Mouse (Mus musculus) CD4-positive, CD25-positive, alpha-beta regulatory T cell, adult 2 months (primary cell): Measurements from ENCODE around the gene Lpcat1.

Source experiments
- DNase-seq: peaks from one replicate; pipeline ENCODE4 v3.0.0-alpha.2; 2012; ENCODE audit warnings: low read depth, low spot score

Lpcat1 gene

GRCm38 (mm10) chr13:73446943-73447342, 20.1 kb upstream of the Lpcat1 start:
- DNase-seq: no peak

DNA sequence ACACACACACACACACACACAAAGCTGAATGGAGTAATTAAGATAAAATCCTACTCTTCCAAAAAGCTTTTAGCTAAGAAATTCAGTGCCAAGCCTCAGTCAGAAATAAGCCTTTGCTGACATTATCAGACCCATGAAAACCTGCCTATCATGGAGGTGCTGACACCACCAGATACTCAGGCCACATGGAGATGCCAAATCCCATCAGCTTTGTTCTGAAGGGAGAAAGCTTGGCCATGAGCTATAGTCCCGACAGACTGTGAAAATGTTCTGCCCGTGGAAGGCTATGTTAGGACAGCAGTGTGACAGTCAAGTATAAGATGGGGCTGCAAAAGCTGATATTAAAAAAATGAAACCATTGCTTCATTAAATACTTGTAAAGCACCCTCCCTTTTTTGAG, 19.5 kb upstream of the Lpcat1 start:
- no peak for DNase-seq

DNA sequence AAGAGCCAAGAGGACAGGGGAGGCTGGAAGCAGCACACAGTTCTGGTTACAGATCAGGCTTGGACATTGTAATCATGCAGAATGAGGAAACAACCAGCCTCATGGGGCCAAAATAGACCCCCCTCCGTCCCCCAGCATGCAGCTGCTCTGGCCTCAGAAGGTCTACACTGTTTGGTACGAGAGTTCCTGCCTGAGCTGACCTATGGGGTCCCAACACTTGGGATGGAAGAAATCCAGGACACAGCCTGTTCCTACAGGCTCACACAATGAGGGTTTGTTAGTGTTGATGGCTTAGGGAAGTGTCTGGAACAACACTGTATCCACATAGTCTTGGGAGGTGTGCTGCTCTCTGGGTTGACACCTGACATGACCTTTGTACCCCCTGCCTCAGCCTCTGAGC, 18.8 kb upstream of the Lpcat1 start:
- DNase-seq: no peak

GRCm38 (mm10) chr13:73448723-73449122, 18.3 kb upstream of the Lpcat1 start:
- DNase-seq: no peak

- no peak for DNase-seq
Measured at GRCm38 (mm10) chr13:73453503-73454217, 13.3 kb upstream of the Lpcat1 start.

GRCm38 (mm10) chr13:73455328-73455727, 11.7 kb upstream of the Lpcat1 start:
- DNase-seq: no peak

GRCm38 (mm10) chr13:73457301-73457700, 9.7 kb upstream of the Lpcat1 start:
- no peak for DNase-seq

DNA sequence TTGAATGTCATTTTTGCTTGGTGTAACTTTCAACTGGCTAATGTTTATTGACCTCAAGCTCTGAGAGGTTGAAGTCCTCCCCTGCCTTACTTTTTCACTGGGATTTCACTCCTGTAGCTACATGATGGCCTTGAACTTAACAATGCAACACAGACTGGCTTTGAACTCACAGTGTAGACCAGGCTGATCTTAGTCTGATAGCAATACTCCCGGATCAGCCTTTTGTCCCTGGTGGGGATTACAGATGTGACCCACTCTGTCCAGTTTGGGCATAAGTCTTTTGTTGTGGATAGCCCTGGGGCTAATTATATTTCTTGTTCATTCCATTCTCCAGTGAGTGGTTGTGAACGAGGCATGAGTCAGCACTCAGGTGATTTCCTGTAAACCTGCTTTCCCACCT, 9.3 kb upstream of the Lpcat1 start:
- DNase-seq: no peak

GRCm38 (mm10) chr13:73458719-73459118, 8.3 kb upstream of the Lpcat1 start:
- no peak for DNase-seq

- no peak for DNase-seq
Measured at GRCm38 (mm10) chr13:73459189-73459850, 7.7 kb upstream of the Lpcat1 start.

DNA sequence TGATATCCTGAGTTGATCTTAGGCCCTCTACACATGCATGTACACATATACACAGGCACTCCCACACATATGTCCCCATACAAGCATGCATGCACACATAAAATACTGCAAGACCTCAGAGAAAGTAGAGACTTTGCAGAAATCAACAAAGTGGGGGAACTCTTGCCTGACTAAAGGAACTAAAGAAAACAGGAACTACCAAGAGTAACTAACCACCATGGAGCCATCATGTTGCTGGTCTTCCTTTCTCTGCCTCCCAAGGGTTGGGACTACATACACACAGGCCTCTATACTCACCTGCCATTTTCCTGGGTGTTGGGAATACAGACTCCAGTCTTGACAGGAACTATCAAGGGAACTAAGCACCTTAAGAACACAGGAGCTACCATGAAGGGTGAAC, 5.4 kb upstream of the Lpcat1 start:
- no peak for DNase-seq

DNA sequence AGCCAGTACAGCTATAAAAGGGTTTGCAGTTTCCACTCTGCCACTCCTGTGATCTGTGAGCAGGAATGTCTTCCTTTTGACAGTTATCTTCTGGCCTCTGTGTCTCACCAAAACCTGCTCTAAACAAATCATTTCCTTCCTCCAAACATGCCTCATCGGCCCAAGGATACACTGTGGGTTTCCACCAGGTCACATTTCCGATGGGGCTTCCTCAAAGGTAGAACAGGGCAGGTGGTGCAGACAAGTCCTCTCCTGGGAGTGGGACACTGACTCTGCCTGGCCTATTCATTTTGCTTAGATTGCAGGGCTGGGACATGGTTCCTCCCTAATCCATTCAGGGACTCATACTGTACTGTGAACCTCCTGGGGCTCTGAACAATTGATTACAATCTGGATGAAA, 1.8 kb upstream of the Lpcat1 start:
- no peak for DNase-seq

DNA sequence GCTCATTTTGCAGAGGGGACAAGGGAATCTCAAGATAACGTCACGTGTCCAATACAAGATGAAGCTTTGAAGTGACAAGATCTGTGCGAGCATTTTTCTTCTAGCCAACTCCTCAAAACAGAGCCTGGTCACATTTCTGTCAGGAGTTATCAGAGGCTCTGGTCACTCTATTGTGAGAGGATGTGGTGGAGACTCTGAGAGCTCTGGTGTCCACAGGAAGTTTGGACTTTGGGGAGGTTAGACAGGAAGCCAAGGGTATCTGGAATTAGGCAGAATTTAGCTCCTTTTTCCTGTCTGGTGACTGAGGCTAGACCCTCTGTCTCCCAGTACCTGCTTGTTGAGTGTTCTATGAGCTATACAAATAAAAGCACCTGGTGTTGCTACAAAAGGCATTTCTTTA, 586 bp upstream of the Lpcat1 start:
- DNase-seq: peak; percentile 10

DNA sequence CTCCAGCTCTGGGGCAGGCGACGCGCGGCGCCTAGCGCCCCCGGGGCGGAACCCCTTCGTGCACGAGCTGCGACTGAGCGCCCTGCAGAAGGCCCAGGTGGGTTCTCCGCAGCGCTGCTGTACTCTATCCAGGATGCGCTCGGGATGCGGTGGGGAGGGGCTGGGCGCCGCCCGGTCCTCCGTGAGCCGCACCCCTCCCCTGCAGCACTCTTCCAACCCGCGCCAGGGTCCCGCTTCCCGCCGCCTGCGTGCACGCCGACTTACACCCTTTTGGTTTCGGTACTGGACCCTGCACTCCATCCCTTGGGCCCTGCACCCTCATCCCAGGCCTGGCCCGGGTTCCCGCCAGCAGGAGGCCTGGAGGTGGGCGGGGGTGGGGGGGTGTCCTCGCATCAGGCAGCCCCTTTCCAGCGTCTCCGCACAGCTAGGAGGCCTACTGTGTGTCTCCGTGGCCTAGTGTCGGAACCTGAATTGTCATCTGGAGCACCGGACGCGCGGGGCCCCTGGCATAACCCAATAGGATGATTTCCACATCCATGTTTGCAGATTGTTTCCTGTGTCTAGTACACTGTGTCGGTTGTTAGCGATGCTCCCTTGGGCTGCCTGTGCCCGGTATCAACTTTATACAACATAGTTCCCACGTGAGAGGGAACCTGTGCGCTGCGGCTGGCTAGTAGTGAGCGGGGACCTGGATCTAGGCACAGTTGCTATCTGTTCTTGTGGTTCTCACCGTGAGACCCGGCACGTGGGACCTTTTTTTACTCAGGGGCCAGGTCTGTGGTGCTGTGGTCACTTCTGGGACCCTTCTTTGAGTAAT, 632 bp downstream of the Lpcat1 start:
- DNase-seq: peak; percentile 55

DNA sequence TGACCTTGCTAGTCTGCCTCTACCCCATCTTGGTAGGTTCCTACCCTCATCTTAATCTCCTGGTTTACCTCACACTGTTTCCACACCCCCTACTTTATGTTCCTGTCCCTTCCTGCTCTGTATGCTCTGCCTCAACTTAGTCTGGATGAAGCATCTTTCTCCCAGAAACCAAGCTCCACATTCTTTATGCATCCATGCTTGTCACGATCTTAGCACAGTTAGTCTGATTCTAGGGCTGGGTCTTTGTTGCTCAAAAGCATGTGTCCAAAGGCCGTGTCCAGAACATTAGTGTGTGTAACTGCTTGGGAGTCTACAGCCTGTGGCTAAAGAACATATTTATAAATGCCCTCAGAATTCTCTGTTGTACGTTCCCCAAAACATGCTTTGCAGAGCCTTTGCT, 1.8 kb downstream of the Lpcat1 start:
- no peak for DNase-seq

DNA sequence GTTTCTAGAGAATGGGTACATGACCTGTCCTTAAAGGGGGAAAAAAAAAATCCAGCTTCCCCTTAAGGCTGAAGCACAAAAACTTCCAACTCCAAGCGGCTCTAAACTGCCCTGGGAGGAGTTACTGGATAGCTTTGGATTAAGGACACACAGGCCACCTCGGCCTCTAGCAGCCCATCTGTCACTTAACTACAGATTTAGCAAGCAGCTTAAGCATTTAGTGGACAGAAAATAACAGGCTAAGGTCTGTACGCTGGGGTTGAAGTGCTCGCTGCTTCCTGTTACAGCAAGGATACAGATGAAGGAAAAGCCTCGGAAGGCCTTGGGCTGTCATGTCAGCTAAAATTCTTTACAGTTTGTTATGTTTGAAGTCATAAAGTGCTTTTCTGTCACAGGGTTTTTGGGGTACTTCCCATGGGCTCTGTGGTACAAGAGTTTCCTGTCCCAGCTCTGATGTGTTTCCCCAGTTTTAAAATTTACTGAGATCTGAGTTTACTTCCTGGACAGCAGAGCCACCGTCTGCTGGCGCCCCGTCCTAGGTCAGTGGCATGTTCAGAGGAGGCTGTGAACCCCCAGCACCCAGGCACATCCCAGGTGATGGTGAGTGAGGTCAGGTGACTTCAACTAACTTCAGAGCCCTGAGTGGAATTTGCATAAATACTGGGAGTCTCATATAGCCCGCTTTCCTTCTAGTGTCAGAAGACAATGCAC, 2.4 kb downstream of the Lpcat1 start:
- DNase-seq: peak; percentile 69

DNA sequence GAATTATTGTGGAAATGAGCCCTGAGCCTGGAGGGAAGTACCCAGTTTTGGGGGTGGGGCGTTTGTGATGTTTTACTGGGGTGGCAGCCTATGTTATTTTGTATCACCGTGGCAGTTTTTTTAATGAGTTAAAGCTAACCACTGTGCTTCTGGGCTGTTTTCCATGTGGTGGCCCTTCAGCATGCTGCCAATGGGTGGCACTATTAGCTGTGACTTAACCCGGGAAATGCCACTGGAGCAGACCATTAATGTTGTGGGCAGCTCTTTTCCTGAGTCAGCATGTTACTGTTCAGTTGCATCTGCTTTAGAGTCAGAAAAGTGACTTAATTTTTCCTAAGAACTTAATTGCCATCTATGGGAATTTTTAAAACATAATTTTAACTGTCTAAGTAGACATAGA, 5.5 kb downstream of the Lpcat1 start:
- DNase-seq: peak; percentile 39

DNA sequence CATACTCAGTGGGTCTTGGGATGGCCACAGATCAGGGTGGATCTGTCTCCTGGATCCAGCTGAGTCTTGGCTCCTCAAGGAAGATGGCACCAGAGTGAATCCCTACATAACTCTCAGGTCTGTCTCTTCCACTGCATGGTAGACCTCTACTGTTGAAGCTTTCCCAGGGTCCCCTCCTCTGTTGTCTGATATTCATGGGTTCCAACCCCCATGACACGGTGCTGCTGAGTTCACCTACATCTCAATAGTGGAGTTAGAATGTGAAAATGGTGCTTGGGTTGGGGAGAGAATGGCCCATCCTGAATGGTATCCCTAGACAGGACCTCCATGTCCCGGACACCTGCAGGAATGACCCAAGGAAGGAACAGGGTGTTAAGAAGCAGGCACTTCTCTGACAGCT, 6.7 kb downstream of the Lpcat1 start:
- DNase-seq: no peak

DNA sequence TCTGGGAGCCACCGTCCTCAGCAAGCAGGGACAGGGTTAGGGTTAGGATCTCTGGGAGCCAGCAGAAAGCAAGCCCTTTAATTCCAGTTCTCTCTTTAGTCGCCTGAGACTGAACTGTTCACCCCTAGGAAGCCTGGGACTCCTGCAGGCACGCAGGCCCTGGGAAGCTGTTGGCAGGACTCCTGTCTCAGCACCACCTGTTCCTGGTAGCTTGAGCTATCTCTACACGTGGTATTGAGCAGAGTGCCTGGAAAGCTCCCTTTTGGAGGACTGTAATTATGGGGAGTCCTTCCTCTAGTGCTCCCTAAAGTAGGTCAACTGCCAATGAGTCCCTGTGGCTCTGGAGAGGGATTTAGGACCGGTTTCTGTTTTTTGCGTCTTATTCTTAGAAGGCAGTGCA, 7.2 kb downstream of the Lpcat1 start:
- no peak for DNase-seq

GRCm38 (mm10) chr13:73475058-73475980, 8.3 kb downstream of the Lpcat1 start:
- DNase-seq: no peak

- DNase-seq: no peak
Measured at GRCm38 (mm10) chr13:73476259-73476658, 9.3 kb downstream of the Lpcat1 start.
